Mouse (Mus musculus): ENCODE measurements around the gene Gstt2.

GRCm38 (mm10) chr10:75845306-75845930, 8.2 kb upstream of the Gstt2 start:
- no peak for TF ChIP-seq CTCF (IDR thresholded peaks at IDR 0.05; ENCODE audit: extremely low read depth, insufficient read length, insufficient replicate concordance, low read depth, low read length)
- TF ChIP-seq POLR2A (IDR thresholded peaks at IDR 0.05; ENCODE audit: low read depth, low read length), result no peak

All from small intestine, adult 2 months (tissue).